Mouse (Mus musculus) lung, postnatal 10 days (tissue): ENCODE results near the gene Degs2.

Experiments used
- DNase-seq: peaks from one replicate; pipeline ENCODE4 v3.0.0; 2021

Degs2 gene

GRCm38 (mm10) chr12:108647784-108648183 is 54.3 kb downstream of the Degs2 start:
- DNase-seq: no peak

GRCm38 (mm10) chr12:108646234-108646633 is 55.9 kb downstream of the Degs2 start:
- no peak for DNase-seq

DNA sequence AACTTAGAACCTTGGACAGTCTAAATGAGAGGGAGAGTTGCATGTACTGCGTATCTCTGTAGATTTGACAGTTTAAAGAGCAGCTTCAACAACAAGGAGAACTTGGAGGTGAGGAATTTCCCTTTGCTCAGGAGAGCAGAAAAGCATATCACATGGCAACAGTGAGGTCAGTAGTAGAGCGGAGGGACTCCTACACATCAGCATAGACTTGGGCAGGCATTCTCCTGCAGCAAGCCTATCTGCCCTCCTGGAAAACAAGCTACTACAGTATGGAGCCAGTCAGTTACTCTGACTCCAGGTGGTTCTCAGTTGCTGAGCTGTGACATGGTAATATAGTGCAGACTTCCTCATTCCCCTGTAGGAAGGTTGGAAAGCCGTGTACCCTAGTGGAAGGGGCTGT is 60.1 kb downstream of the Degs2 start:
- no peak for DNase-seq

- no peak for DNase-seq
These were observed 63.0 kb downstream of the Degs2 start for GRCm38 (mm10) chr12:108639126-108639525.

- no peak for DNase-seq
These were observed 64.7 kb downstream of the Degs2 start for GRCm38 (mm10) chr12:108637440-108637839.

- no peak for DNase-seq
These were observed 66.6 kb downstream of the Degs2 start for GRCm38 (mm10) chr12:108635501-108635900.

GRCm38 (mm10) chr12:108634031-108634430 is 68.1 kb downstream of the Degs2 start:
- no peak for DNase-seq

GRCm38 (mm10) chr12:108632501-108632900 is 69.6 kb downstream of the Degs2 start:
- DNase-seq: no peak

DNA sequence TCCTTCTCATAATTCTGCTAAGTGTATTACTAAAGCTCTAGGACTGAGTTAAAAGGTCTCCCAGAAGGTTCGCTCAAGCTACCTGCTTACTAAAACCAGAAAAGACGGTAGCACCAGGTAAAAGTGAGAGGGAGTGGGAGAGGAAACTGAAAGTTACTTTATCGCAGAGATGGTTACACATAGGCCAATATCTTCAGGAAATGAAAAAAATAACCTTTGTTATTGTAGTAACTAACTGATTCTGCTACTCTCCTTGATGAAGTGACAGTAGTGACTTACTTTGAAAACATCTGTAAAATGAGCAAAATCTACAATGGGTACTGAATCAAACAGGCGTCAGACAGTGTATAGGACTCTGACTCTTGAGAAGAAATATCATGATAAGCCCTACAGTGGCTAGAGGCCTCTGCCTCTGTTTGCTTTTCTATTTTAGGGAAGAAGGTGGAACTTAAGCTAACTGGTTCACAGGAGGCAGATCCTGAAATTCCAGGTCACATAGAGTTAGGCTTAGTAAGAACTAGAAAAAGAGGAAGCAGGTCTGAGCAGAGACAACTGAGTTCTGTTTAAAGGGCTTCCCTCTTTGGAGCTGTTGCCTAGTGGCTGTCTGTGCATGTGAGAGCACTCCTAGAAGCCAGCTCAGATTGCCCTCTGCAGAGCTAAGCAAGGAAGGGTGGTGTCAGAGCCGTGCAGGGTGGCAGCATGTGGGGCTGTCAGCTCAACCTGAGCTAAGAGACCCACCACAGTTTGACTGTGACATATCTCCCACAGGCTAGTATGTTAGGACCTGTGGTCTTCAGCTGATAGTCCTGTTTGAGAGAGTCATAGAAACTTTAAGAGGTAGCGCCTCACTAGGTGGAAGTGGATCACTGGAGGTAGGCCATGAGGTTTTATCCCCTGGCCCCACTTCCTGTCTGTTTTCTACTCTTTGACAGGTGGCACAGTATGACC is 71.1 kb downstream of the Degs2 start:
- DNase-seq: no peak

DNA sequence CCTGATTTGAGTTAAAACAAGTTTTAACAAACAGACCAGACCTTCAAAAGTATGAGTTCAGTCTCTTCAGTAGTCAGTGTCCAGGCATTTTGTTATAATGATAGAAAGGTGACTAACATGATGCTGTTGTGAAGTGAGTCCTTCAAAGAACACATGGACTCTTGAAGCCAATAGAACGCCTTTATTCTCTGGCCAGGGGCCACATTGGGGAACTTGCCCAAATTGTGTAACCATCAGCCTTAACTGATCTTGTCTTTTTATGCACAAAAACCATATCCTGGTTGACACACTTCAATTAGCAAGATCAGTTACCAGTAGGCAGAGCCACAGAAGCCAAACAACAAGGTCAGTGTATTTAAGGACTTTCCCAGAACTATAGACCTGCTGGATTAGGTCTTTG is 72.6 kb downstream of the Degs2 start:
- no peak for DNase-seq
